Mouse (Mus musculus) CH12F3 (cell line): ENCODE measurements around the gene Atp8b2.

Experiments used
- in situ Hi-C: fragments of 300-500 bp; cut with MboI; formaldehyde crosslinking; loops from 2 replicates; pipeline ENCODE4 v1.14.3; 2020; ENCODE audit warnings: low sequenced_read_pairs

The Atp8b2 gene

GRCm38 (mm10) chr3:89960469-89960868, 2.8 kb downstream of the Atp8b2 start:
- in situ Hi-C loops: no loop called here

GRCm38 (mm10) chr3:89959435-89959834, 3.9 kb downstream of the Atp8b2 start:
- in situ Hi-C loops: no loop called here

DNA sequence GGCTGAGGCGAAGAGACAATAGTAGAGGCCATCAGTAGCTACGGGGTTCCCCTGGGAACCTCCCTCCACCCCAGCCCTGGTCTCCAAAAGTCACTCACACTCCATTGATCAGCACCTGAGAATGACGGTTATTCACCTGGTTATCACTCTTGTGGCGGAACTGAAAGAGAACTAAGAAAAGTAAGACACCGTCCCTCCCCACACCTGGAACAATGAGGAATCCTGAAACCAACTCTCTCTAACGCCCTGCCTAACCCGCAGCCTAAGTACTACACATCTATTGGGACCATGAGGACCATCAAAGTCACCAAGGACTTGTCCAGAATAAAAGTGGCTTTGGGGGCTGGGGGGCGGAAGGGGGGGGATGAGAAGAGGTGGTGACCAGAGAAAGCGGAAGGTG, 5.4 kb downstream of the Atp8b2 start:
- in situ Hi-C loops: no loop called here

DNA sequence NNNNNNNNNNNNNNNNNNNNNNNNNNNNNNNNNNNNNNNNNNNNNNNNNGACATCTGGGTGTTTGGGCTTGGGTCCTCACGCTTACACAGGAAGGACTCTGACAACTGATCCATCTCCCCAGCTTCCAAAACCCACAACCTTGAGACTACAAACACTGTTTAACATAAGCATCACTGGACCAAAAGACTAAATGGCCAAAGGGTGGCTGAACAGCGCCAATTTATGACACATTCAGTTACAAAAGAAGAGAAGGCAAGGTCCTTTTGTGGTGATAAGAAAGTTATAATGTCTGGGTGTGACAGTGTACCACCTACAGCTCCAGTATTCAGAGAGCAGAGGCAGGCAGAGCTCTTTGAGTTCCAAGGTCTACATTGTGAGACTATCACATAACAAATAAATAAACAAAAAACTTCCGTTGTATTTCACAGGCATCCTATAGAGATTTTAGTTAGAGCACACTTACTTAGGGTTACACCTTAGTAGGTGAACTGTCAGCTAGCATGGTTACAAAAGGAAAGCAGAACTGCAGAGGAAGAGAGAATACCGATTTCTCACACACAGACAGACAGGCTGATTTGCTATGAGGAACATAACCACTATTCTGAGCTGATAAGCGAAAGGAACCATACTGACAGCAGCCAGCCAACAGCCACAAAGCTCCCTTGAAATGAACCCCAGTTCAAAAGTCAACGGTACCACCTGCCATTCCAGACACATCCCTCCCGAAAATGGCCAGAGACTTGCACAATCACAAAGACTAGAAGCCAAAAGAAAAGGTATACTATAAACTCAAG, 6.9 kb downstream of the Atp8b2 start:
- in situ Hi-C loops: no loop called here

- in situ Hi-C loops: no loop called here
Observed at GRCm38 (mm10) chr3:89953420-89953819, 9.9 kb downstream of the Atp8b2 start.

- in situ Hi-C loops: no loop called here
Observed at GRCm38 (mm10) chr3:89948655-89949054, 14.7 kb downstream of the Atp8b2 start.

- in situ Hi-C loops: no loop called here
Observed at GRCm38 (mm10) chr3:89948021-89948420, 15.3 kb downstream of the Atp8b2 start.

- in situ Hi-C loops: no loop called here
Observed at GRCm38 (mm10) chr3:89945026-89945425, 18.3 kb downstream of the Atp8b2 start.

DNA sequence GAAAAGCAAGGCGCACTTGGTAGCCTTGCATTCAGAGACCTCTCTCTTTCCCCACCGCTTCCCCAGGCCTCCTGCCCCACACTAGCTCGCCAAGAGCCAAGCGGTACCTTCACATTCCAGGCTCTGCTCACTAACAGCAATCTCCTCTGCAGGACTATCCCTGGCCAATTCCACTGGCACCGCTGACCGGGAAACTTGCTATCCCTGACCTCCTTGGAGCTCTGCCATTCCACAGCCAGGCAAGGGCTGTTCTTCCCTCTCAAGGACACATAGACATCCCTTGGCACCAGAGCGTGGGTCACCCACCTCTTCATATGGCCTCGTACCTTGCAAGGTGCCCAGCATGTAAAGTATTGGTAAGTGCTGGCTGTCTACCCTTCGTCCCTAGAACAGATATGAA, 20.4 kb downstream of the Atp8b2 start:
- in situ Hi-C loops: no loop called here

DNA sequence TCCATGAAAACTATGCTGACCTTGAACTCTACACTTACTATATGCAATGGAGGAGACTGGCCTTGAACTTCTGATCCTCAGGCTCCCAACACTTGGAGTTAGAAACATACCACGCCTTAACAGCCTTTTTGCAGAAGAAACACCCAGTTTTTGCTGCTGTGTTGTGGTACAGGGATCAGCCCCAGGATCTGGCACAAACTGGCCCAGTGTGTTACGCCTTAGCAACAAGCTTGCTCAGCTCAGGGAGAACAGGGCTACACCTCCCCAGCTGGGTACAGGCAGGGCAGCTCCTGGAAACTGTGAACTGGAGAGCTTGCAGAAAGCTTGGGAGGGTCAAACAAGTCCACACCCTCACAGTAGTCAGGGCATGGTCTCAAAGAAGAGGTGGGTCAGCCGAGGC, 26.8 kb downstream of the Atp8b2 start:
- in situ Hi-C loops: no loop called here

DNA sequence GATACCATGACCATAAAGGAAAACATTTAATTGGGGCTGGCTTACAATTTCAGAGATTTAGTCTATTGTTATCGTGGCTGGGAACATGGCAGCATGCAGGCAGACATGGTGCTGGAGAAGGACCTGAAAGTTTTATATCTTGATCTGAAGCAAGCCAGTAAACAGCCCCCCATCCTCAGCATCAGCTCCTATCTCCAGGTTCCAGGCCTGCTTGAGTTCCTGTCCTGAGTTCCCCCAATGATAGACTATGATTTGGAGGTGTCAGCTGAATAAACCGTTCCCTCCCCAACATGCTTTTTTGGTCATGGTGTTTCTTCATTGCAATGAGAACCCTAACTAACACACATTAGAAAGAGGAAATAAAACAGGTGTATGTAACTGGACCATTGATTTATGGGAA, 30.4 kb downstream of the Atp8b2 start:
- in situ Hi-C loops: no loop called here

DNA sequence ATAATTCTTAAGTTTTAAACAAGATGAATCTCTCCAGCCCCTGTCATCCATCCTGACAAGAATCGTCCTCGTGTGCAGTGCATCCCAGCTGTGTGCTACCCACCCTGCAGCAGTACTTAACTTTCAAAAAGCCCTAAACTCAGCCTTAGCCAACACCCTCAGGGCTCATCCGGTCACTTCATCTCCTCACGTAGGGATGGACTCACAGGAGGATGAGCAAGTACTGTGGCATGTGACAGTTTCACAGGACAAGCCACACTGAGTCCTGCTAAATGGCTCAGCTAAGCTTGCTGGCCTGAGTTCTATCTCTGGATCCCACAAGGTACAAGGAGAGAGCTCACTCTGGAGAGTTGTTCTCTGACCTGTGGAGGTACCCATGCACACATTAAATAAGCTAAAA, 34.4 kb downstream of the Atp8b2 start:
- in situ Hi-C loops: no loop called here

DNA sequence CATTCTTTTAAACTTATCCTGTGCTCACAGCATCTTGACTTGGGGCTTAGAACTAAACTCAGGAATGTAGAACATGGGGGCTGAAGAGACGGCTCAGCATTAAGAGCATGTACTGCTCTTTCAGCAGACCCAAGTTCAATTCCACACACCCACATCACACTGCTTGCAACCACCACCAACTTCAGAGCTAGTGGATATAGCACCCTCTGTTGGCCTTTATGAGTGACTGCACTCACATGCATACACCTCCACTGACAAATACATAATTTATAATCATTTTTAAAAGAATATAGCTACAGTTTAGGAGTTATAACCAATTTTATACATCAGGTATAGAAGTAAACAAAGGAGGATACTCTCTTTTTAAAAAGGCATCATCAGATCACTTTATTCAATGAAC, 36.9 kb downstream of the Atp8b2 start:
- in situ Hi-C loops: no loop called here

- in situ Hi-C loops: no loop called here
Observed at GRCm38 (mm10) chr3:89920711-89921110, 42.6 kb downstream of the Atp8b2 start.

DNA sequence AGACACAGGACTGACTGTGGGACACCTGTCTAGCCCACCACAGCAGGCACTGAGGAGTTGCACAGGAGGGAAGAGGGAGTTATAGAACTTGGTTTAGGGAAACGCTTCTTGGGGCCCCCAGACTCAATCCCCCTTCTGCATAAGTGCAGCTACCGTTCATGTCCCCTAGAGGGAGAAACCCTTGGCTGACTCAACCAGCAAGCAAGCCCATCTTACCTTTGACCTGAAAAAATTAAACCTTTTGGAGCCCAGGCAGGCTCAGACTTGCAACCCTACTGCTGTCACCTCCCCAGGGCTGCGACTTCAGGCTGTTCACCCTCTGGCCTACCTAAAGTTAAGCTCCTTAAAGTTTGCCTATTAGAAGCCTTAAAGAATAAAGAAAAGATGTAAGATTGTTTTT, 45.9 kb downstream of the Atp8b2 start:
- in situ Hi-C loops: no loop called here

DNA sequence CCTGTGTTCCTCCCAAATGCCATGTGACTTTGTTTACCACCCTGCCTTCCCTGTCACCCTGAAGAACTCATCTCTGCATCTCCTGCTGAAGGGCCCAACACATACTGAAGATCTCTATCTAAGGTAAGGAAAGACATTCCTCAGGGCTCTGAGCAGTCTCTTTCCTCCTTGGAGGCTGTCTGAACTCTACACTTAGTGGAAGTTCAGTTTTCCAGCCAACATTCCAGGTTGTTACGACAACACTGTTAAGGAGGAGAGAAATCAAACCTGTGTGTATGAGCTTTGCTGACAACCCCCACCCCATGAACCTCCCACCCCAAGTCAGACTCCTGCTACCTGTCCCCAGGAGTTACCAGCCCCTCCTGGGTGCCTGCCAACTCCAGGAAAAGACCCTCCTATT, 46.7 kb downstream of the Atp8b2 start:
- in situ Hi-C loops: no loop called here

- in situ Hi-C loops: no loop called here
Observed at GRCm38 (mm10) chr3:89914700-89915099, 48.6 kb downstream of the Atp8b2 start.

DNA sequence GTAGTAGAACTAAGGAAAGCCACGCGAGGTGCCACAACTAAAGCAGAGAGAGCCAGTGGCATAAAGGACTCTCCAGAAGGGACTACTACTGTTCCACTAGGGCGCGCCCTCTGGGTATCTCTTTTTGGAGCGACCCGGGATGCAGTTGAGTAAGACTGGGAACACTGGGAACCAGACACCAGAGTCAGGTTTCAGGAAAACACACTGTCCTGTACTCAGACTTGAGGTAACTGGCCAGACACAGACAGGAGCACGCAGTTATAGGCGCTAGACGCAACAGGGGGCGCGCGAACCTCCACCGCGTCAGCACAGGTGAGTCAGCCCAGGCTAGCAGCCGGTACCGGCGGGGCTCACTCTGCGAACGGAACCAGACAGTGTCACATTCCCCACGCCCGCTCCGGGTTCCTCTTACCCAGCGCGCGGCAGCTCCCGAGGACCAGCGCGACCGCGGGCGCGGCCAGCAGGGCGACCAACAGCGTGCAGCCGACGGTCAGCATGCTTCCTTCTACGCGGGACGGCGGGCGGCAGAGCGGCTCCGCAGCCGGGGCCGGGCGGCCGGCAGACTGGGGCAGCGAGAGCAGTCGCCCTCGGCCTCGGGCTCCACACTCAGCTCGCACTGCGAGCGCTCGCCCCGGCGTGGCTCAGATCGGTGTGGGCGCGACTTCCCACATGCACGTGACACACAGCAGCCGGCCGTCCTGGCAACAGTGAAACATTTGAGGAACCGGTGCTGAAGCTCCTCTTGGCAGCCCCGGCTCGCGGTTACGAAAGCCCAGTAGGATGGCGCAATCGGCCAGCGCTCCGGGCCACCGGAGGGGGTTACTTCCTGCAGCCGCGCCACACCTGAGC, 50.5 kb downstream of the Atp8b2 start, which contains the start of gene Il6ra:
Il6ra (minus strand) TSS at position 654 of the 849 bp plus-strand sequence.
- in situ Hi-C loops: no loop called here

- in situ Hi-C loops: no loop called here
Observed at GRCm38 (mm10) chr3:89912108-89912542, 51.2 kb downstream of the Atp8b2 start.

DNA sequence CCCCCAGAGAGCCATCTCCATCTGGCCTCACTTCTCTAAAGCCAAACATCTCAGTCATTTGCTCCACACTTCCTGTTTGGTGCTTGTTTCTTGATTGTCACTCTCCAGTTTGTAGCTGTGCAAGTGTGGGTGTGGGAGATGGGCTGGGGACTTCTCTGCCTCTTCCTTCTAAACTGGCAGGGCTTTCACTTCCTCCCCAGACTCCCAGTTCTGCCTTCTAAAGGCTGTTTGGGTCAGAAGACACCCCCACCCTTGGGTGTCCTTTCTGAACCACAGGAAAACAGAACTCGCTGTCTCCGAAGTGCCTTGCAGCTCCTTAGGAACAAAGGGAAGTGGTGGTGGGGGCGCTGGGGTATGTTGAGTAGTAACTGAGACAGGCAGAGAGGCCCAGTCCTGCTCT, 52.1 kb downstream of the Atp8b2 start:
- in situ Hi-C loops: no loop called here

DNA sequence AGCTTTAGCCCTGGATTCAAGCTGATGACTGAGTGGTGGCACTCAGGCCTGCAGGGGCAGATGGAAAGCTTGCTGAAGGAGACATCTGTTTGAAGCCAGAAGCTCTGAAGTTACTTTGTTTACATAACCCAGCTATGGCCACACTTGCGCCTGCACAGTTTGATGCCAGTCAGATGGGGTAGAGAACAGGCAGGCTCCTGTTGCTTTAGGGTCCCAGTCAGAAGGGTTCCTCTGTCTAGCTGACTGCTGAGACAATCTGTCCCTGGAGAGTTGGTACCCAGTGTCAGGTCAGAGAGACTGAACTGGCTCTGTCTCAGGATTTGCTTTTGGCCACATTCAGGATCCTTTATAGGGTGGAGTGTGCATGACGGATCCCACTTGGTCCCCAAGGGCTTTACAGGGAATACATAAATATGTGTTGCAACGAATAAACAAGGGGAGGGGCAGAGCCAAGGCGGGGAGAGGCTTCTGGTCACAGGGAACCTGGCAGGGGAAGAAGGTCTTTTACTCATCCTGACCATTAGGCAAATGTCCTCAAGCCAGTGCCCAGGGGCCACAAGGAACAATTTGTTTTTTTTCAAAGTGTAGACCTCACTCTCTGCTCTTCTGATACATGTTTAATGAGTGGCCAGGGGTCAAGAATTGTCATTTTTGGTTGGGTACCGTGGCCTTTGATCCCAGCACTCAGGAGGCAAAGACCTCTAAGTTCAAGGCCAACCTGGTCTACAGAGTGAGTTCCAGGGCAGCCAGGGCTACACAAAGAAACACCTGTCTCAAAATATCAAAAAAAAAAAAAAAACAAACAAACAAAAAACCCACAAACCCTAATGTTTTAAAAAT, 53.4 kb downstream of the Atp8b2 start:
- in situ Hi-C loops: no loop called here
